Mouse (Mus musculus) C2C12 (cell line): ENCODE results near the gene Hist1h2bp.

Experiments used
- CTCF ChIP-seq: IDR thresholded peaks from one replicate; pipeline ENCODE4 v1.5.1; 2011; ENCODE audit not compliant: control insufficient read depth, insufficient read depth, insufficient read length
- MAX ChIP-seq: IDR thresholded peaks from one replicate; pipeline ENCODE4 v1.6.1; 2011; ENCODE audit warnings: mild to moderate bottlenecking, control low read depth

GRCm38 (mm10) chr13:21789925-21790324 lies 2.7 kb downstream of the Hist1h2bp start:
- TF ChIP-seq CTCF (no peak), MAX (no peak)
